Mouse (Mus musculus): ENCODE measurements around the gene Dlg2. TPM values are rescaled to one million over a fixed set of nuclear protein-coding genes. Genes with fewer than 3 reads are reported as not detected.
"Not testable (repeated sequence)": the region's sequence is repeated elsewhere in the genome, so short reads cannot be mapped to it uniquely, and the experiment has no call there.

The Dlg2 gene
- total RNA-seq, 2 experiments from 2014 or later: 319 to 325 TPM

DNA sequence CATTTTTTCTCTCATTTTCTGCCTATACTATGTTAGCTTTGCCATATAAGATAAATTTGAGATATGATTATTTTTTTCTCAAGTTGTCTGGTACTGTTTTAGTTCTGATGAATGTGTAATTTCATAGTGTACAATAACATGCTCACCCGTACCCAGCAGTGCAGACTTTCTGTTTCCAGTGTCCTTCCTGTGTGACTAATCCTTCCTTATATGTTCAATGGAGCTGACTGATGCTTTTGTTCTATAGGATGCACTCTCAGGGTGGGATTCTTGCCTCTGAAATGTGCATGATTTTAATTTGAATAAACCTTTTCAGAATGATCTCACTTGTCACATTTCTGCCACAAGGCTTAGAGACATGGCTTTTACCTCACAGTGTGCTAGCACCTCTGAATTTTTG, 259.9 kb downstream of the Dlg2 start:
- DNase-seq (ENCODE audit: low spot score in 2 of 2): no peak
- intact Hi-C loops (cut with DNase I): no loop called here

DNA sequence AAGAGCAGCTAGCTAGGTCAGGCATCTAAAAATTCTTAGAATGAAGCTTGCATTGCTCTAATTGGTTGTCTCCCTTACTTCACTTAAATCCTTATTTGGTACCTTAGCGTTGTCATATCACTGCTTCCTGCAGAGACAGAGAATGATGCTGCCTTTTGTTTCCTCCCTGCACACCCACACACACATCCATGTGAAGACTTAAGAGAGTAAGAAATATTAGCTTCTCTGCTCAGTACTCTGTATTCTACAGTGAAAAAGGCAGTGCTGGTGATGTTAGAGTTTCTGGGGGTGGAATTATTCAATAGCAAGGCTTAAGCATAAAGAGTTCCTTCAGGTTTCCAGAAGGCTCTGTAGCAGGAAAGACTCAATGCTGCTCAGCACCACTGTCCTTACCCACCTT, 272.2 kb downstream of the Dlg2 start:
- peak; percentile 7 to 31 for DNase-seq (ENCODE audit: low spot score in 2 of 2)
- intact Hi-C loops (cut with DNase I): no loop called here

DNA sequence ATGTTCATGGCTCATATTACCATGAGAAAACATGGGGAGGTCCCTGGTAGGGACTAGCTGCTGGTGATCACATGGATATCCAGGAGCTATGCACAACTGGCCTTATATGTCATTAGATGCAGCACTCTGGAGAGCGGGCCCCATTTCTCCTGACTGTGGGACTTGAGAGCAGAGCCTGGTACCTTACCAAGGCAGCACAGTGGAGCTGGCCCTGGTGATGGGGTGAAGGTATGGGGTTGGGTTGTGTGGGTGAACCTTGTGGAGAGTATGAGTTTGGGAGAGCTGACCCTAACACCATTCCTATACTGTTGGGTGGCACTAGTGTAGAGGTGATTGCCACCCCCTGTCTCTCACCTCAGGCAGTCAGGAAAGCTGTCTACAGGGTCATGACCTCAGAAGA, 311.5 kb downstream of the Dlg2 start:
- intact Hi-C loops (cut with DNase I): no loop called here
- no peak for DNase-seq (ENCODE audit: low spot score in 2 of 2)

DNA sequence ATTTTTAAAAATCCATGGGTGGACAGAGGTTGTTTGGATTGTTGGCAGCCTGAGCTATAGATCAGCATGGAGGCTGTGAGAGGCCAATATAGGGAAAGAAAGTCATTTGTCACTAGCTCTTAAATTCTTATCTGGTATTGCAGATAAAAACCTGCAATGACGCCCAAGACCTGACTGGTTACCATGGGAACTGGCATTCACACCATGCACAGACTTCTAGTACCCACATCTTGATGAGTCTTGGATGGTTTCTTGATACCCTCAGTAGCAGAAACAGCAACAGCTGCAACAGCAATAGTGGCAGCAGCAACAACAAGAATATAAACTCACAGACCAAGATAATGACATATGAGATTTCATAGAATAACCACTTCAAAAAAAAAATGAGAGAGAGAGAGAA, 315.1 kb downstream of the Dlg2 start:
- no peak for DNase-seq (ENCODE audit: low spot score in 2 of 2)
- intact Hi-C loops (cut with DNase I): no loop called here

DNA sequence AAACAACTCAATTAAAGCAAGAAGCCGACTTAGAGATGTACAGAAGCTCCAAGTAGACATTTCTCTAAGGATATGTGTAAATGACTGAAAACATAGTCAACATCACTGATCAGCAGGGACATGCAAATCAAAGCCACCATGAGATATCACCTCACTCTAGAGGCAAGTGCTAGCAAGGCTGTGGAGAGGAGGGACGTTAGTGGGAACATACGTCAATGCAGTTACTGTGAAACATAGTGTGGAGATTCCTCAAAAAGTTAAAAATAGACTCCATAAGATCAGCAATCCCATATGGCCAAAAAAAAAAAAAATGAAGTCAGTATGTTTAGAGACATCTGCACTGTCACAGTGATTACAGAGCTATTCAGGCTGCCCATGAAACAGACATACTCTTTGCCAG, 349.2 kb downstream of the Dlg2 start:
- intact Hi-C loops (cut with DNase I): no loop called here
- DNase-seq (ENCODE audit: low spot score in 2 of 2): peak in 1 of 2 experiments; percentile 68

DNA sequence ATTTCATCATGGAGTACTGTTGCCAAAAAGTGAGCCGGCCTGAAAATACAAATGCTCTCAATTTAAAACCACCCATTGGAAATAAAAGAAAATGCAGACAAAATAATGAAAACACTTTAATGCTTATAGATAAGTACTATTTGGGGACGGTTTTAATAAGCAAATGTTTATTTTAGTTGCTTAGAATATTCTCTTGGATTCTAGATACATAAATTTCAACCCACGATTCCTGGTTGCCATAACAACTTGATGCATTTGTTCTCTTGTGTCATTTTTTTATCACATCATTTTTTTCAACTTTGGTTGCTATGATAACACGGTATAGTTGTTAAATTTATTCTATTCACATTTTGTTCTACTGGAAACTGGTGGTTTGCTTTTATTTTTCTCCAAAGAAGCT, 364.8 kb downstream of the Dlg2 start:
- intact Hi-C loops (cut with DNase I): no loop called here
- DNase-seq (ENCODE audit: low spot score in 2 of 2): peak in 1 of 2 experiments; percentile 69

DNA sequence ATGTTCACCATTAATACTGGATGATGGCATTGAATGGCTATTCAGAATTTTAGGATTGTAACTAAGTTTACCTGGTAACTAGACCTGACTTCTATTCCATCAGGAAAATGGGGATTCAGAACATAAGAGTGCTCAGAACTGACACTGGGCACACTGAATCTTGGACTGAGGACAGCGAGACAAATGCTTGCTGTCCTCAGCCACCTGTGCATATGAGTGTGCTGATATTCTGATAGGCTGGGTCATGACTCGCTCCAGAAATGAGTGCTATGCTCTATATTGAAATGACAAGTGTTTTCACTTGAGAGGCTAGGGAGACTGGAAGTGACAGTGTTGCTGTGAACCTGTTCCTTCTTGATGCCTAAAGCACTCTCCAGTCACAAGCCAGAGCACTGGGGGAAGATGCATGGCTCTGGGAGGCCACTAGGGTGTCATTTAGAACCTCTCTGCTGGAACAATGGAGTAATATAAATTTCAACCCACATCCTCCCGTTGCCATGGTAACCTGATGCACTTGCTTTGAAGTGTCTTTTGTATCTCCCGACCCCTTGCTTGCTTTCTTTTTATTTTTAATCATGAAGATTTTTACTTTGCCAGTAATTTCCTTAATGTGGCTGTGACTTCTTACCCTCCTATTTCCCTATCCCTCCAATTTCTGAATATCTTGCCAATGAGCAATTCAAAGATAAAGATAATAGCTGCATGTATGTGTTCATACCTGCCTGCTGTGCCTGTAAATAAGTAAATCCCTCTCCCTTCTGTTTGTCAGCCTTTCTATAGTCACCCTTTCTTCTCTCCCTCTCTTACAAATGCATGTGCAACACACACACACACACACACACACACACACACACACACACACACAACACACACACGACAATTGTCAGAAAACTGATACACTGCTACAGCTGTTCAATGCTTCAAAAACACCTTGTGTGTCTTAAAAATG, 367.1 kb downstream of the Dlg2 start:
- DNase-seq (ENCODE audit: low spot score in 2 of 2): peak in 1 of 2 experiments; percentile 18
- intact Hi-C loops (cut with DNase I): no loop called here

DNA sequence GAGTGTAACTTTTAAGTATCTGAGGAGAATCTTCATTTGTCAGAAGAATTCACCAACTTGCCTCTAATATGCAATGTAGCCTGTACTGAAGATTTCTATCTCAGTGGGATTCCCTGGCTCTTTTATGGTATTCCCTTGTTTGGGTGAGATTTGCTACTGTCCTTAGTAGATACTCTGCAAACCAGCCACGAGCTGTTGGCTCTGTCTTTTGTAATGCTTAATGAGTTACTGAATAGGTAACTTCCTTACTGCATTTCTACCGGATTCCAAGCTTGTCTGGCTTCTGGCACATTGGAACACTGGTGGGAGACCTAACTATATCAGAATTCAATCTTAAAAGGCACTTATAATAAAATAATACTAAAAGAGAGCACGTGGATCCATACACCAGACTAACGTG, 400.3 kb downstream of the Dlg2 start:
- intact Hi-C loops (cut with DNase I): not testable (repeated sequence)

DNA sequence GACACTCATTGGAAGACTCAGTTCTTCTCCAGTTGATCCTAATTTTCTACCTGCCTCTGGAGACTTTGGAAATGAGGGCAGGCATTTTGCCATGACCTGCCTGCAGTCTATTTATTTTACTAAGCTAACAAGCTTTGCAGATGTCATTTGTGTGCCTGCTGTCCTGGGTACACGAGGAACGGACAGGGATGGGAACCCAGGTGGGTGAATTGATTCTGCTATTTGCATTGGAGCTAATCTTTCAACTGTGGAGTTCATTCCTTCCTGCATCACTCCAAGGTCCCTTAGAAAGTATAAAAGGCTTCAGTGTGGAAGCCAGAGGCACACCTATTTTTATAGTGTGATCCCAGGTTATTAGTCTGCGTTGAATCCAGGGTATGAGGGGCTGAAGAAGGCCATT, 406.3 kb downstream of the Dlg2 start:
- intact Hi-C loops (cut with DNase I): no loop called here
- DNase-seq (ENCODE audit: low spot score in 2 of 2): no peak

More for the DNA sequence above, 400.3 kb downstream of the Dlg2 start:
- DNase-seq (ENCODE audit: low spot score in 2 of 2): not testable (repeated sequence)

DNA sequence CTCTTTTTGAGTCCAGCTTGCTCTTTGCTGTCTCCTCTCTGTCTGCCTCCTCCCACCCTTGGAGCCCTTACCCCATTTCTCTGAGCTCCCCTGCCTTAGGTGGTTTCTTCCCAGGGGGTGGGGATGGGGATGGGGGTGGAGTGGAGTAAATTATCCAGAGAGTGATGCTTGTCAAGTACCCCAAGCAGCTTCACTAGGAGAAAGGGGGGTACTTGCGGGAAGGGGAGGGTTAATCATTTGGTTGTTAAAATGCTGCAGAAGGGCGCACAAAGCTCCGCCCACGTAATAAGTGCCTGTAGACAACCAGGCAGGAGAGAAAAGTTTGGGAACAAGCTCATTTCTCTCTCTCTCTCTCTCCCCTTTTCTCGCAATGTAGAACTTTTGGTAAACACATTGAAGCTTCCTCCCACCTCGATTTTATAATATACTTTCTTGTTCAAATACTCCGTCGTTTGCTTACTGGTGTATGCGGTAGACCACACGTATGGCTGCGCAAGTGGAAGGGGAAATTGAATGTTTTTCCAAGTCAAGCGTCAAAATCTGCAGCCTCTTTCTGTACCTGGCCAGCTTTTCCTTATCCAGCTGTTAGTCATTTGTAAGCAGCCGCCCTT, 410.0 kb downstream of the Dlg2 start:
- DNase-seq (ENCODE audit: low spot score in 2 of 2): peak; percentile 4 to 17
- intact Hi-C loops (cut with DNase I): loop anchor here (5.0 kb wide), 1 partner anchor 41 kb away; no protein-coding TSS in a partner anchor

DNA sequence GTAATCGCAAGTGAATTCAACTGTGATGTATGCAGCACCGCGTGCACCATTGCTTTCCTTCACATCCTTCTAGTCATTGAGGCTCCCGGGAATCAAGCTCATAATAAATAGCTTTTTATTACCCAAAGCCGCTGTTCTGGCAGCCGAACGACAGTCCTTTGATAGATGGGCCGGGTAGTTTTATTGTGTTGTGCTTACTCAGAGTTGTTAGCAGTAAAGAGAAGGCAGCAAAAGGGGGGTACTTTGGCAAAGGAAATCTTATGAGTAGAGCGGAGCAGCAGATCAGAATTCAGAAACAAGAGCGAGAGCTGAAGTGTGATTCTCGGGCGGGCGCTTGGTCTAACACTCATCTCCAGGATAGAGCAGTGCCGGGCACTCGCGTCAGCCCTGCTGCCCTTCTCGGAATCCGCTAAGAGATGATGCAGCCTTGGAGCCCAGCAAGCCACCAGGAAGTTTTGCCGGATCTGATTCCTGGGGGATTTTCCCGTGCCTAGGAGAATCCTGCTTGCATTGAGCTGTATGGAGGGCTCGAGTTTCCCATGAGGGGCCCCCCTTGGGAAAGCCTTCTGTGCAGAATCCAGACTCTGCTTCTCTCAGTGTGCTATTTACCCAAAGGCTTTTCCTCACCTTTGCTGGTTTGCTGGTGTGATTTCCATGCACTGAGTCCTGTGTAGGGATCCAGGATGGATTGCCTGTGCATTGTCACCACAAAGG, 410.7 kb downstream of the Dlg2 start:
- intact Hi-C loops (cut with DNase I): loop anchor here (5.0 kb wide), 1 partner anchor 40 kb away; no protein-coding TSS in a partner anchor
- DNase-seq (ENCODE audit: low spot score in 2 of 2): peak; percentile 65 to 66

DNA sequence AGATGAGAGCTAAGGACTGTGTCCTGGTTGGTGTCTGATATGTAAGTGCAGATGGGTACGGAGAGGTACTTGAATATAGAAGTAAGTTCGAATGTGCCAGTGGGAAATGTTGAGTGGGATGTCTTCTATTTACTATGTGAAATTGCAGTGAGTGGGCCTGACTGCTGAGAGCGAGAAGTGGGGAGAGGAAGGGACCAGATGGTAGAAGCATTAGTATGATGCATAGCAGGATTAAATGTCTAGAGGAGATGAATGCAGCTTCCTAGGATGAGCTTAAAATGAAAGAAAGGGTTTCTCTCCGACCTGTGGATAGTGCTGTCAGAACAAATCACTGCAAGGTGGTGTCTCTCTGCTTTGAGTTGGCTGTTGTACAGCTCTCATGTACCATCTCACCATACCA, 451.0 kb downstream of the Dlg2 start:
- intact Hi-C loops (cut with DNase I): loop anchor here (5.0 to 10.0 kb wide), 3 partner anchors 40 to 287 kb away; no protein-coding TSS in a partner anchor
- DNase-seq (ENCODE audit: low spot score in 2 of 2): peak in 1 of 2 experiments; percentile 94

DNA sequence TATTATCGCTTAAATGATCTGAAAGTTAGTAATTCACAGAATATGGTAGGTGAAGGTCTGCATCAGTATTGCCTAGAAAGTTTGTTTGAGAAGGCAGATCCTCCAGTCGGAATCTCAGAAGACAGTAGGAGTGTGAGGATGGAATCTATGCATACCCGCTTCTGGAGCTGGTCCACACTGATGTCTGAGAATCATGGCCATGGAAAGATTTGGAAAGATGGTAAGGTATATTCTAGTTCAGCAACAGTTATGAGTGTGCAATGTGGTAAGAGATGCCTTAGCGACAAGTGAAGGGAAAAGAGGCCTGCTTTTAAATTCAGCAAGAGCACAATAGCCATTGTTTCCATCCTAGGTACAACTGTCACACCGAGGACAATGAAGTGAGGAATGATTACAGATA, 464.3 kb downstream of the Dlg2 start:
- intact Hi-C loops (cut with DNase I): no loop called here
- peak in 1 of 2 experiments; percentile 72 for DNase-seq (ENCODE audit: low spot score in 2 of 2)

DNA sequence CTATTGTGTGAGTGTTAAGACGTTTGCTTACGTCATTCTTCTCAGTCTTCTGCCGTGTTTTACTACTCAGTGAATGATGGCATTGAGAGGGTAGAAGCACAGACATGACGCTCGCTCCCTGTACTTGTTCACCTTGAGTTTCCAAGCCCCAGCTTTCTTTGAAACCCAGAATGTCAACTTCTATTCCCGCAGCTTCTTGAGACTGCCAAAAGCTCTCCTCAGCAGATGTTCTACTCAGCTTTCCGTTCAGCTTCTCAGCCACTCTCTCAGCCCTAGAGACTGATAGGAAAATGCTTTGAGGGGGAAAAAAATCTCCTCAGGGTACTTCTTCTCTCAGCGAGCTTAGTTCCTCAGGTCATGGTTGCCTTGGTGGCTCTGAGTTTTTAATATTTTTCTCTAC, 470.6 kb downstream of the Dlg2 start:
- intact Hi-C loops (cut with DNase I): no loop called here
- peak in 1 of 2 experiments; percentile 52 for DNase-seq (ENCODE audit: low spot score in 2 of 2)

DNA sequence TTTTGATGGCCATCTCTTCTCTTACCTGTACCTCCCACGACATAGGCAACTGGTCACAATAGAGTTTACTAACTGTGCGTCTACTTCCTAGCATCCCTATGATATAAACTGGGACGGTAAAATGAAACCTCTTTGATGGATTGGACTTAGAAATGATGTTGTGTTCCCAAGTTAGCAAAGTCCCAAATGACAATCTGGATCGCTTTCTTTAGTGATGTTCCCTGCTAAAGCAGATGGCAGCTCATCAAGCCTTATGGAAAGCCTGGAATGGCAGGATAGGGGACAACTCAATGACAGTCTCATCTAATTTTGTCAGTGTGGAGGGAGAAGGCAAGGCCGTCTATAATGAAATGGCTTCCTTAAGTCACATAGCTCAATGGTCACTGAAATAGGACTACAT, 472.7 kb downstream of the Dlg2 start:
- DNase-seq (ENCODE audit: low spot score in 2 of 2): peak in 1 of 2 experiments; percentile 50

DNA sequence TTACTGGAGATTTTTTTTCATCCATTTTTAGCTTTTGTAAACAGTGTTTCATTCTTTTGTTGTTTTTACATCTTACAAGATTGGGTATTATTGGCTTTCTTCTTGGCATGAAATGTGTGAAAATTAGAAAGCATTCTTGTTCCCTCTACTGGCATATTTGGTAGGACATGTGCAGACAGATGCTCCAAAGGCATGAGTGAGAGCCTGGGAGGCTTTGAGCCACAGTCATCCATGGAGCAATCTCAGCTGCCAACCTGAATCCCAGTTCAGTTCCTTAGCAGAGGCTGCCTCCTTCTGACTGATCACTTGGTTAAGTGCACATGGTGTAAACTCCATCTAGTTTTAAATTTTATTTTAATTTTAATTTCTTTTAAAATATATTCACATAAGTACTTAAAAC, 500.8 kb downstream of the Dlg2 start:
- DNase-seq (ENCODE audit: low spot score in 2 of 2): peak in 1 of 2 experiments; percentile 21
- intact Hi-C loops (cut with DNase I): no loop called here

More for the DNA sequence above, 472.7 kb downstream of the Dlg2 start:
- intact Hi-C loops (cut with DNase I): no loop called here

DNA sequence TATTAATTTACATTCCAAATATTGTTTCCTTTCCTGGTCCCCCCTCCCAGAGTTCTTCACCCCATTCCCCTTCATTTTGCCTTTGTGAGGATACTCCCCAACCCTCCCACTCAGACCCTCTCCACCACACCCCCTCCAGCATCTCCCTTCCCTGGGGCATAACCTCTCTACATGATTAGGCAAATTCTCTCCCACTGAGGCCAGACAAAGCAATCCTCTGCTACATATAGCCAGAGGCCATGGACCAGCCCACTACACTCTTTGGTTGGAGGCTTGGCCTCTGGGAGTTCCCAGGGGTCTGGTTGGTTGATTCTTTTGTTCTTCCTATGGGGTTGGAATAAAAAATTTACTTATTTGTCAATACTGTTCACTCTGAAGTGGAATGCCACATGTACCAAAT, 505.6 kb downstream of the Dlg2 start:
- intact Hi-C loops (cut with DNase I): no loop called here
- DNase-seq (ENCODE audit: low spot score in 2 of 2): no peak

DNA sequence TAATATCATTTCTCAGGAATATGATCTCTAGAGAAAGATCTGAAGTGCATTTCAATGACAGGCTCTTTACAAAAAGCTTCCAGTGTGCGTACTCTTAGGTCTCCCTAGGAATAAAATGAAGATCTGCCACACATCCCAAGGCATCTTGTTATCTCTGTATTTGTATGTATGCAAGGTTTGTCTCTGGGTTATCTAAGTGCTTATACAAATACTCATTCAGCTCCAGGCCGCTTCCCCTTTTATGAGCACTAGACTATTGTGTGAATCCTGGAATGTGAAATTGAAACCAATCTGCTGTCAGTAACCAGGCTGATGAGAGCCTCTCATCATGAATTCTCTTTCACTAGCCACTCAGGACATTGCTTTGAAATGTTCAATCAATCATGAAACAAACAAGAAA, 534.2 kb downstream of the Dlg2 start:
- no peak for DNase-seq (ENCODE audit: low spot score in 2 of 2)
- intact Hi-C loops (cut with DNase I): no loop called here

DNA sequence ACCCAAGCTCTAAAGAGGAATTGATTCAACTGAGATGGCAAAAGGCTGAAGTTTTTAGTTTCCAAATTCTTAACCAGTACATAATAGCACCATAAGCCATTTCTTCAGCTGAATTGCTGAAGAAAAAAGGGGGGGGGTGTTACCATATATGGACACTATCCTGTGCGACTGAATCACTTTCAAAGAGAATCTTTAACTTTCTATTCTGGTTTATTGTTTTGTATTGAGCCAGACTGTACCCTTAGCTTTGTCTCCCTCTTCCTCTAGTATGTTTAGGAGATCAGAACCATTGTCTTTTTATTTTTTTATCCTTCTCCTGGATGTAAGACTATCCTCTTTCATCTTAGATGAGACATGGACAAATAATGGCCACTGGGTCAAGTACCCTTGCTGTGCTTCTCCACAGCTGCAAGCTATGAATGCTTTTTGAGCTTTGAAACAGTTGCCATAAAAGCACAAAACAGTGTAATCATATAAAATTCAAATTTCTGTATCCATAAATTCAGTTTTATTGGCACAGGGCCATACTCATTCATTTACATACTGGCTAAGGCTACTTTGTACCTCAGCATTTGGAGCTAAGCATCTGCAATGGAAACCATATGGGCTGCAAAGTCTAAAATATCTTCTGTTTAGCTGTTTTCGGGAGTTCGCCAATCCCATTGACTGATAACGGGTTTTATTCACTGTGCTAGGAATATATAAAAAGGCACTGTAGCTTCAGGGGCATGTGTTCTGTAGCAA, 568.7 kb downstream of the Dlg2 start:
- DNase-seq (ENCODE audit: low spot score in 2 of 2): peak; percentile 39 to 79
- intact Hi-C loops (cut with DNase I): no loop called here

All from left cerebral cortex, postnatal 25 days (tissue).